Mouse (Mus musculus): Measurements from ENCODE around the gene Fam193b.
"Not testable (repeated sequence)": the region's sequence is repeated elsewhere in the genome, so short reads cannot be mapped to it uniquely, and the experiment has no call there.

Gene Fam193b

DNA sequence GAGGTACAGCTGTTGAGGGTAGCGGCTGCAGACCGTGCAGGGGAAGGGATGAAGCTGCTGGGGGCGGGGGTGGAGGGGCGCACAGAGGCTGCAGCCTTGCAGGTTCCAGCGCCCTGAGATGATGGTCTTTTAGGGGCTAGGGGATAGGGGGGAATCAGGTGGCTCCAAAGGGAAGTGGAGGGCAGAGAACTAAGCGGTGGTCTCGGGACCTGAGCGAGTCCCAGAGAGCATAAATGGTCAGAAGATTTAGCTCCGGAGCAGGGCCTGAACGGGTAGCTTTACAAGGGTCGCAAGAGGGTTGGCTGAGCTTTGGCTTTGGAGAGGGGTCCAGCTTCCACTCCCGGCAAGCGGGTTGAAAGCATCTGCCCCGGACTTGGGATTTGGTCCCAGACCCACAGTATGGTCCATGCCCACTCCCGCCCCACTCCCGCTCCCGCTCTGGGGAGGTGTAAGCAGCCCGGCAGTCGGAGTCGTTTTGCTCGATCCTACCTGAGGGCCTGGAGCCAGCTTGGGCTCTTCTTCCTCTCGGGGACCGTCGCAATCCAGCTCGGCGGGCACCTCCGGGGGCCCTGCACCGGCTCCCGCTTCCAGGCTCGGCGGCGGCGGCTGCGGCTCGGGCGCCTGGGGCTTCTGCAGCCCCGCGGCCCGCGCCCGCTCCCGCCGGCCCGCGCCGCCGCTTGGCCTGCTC is 490 bp downstream of the Fam193b start:
- DNase-seq, result peak in 1 of 2 experiments; percentile 51

DNA sequence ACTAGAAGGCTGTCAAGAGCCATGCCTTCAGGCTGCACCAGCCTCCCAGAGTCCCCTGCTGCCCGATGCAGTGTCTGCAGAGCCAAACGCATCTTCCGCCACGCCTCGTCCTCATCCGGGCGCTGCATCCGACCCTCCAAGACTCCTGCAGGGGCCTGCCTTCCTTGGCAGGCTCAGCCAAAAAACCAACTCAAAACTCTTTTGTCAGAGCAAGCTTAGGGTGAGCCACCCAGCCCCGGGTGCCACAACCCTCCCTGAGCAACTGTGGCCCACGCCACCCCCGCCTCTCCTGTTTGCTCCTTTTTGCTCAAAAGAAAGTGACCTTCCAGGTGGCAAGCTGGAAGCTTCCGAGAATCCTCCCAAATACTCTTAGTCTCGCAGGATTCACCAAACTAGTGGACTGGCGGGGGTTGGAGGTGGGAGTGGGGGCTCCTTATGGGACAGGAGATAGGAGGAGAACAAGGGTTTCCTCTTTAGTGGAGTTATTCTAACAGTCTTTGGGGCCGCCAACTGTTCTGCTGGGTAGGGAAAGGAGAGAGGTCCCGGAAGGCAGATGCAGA is 1.1 kb downstream of the Fam193b start:
- peak; percentile 22 to 62 for DNase-seq

DNA sequence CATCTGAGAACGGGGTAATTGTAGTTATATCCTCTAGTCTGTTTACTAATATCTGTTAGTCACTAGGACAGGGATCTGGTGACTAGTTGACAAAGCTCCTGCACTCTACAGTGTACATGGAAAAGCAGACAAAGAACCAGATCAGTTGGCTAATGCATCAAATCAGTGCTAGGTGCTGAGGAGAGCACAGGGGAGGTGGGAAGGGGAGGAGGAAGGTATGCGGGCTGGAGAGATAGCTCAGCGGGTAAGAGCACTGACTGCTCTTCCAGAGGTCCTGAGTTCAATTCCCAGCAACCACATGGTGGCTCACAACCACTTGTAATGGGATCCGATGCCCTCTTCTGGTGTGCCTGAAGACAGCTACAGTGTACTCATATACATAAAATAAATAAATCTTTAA is 2.4 kb downstream of the Fam193b start:
- DNase-seq, result not testable (repeated sequence)

DNA sequence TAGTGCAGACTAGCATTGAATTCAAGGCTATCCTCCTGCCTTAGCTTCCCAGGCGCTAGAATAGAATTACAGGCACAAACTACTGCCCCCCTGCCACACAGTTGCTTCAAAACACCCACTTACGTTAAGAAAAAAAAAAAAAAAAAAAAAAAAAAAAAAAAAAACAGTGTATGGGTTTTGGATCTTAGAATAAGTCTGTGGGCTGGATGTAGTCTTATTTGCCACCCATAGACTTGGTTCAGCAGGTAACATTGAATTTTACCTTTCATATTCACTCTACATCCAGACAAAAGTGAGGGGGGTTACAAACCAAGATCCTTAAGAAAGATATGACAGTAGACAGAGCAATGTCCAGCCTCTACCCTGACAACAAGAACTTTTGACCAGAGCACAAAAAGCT is 3.0 kb downstream of the Fam193b start:
- no peak for DNase-seq

DNA sequence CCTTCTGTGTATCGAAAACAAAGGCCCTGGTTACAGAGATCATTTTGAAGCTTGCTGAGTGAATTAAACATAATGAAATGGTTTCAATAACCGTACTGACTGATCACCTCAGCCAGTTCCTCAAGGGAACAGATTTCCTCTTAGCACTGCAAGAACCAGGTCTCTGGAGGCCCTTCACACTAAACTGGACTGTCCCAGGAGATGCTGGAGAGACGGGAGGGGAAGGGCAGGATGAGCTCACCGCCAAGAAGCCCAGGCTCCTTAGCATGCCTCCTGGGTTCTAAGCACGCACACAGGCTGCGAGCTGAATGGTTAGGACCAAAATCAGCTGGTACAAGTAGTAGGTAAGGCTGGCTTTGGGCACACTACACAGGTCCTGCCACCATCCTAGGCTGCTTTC is 3.9 kb downstream of the Fam193b start:
- DNase-seq, result no peak

DNA sequence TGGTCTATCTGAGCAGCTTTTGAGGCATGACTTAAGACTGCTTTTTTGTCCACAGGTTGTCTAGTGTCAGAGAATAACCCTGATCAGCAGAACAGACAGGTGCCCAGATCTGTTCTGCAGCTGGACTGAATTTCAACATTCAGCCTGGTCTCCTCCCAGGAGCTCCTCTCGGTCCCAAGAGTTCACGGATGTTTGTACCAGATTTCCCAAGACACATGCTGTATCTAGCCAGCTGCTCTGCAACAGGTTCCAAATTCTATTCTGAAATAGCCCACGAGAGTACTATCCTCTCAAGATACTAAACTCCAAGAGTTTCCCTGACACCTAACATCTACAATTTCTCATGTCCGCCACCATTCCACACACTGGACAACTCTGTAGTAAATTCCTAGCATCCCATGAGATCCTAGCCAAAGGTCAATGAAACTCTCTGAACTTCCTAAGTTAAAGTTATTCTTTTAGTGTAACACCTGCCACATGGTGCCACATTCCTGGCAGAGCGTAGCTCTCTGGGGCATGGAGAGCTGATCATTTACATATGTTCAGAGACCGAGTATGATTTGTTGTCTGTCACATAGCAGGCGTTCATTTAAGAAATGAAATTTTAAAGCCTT is 7.5 kb downstream of the Fam193b start:
- no peak for DNase-seq

DNA sequence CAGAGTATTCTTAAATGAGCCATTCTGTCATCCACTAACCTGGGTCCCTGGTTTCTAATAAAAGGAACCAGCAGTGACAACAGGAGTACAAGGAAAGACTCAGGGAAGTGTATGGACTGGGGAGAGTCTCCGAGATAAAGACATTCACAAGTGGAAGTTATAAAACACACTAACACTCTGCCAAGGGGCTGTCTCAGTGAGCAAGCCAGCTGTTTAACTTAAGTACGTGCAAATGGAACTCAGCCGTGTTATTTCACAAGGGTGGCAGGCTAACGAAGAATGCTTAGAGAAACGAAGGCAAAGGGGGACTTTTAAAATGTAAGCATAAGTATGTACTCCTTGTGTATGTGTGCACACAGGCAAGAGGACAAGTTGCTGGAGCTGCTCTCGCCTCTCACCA is 13.4 kb downstream of the Fam193b start:
- peak; percentile 28 to 43 for DNase-seq

DNA sequence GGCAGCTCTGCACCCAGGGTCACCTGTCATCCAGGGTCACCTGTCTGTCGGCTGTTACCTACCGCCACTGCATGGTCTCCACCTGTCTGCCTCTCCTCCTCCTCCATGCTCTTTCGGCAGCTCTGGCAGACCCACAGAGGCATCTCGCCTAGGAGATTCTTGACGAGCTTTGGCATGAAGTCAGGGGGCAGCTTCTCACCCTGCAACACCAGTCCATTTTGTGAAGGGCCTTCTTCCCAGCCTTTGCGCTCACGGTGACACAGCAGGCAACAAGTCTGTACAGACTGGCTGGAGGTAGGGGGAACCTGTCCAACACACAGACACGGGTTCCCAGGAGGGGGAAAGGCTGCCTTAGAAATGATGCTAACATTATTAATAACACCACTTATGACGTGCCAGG is 15.0 kb downstream of the Fam193b start:
- no peak for DNase-seq

DNA sequence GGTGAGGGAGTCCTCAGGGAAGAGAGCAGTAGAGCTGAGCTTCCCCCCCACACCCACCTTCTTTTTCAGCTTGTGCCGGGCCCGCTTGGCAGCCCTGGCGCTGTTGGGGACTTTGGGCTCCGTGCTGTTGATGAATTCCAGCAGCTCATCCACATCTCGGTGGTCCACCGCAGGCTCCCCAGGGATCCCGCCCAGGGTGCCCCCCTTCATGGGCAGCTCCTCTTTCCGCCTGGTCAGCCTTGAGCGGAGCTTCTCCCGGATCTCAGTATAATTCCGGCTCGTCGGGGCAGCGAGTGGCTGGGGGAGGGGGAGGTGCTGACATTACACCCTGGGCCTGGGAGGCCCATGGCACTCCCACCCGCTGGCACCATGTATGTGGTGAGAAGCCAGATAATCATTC is 21.9 kb downstream of the Fam193b start:
- peak in 1 of 2 experiments; percentile 22 for DNase-seq

DNA sequence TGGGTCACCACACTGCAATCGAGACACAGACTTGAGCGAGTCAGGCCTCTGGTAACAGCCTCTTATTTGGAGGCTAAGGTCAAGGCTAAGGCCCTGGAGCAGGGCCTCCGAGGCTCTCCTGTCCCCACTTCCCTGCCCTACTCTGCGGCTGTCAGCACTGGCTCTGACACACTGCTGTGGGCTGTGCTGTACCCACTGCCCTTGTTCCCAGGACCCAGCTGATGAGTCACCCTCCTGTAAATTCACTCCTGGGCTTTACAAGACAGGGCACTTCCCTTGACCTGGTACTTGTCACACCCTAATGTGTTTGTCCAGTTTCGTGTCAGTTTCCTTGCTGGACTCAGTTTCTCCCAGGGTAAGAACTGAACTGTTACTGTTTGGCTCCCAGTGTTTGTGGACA is 22.5 kb downstream of the Fam193b start:
- DNase-seq, result no peak

DNA sequence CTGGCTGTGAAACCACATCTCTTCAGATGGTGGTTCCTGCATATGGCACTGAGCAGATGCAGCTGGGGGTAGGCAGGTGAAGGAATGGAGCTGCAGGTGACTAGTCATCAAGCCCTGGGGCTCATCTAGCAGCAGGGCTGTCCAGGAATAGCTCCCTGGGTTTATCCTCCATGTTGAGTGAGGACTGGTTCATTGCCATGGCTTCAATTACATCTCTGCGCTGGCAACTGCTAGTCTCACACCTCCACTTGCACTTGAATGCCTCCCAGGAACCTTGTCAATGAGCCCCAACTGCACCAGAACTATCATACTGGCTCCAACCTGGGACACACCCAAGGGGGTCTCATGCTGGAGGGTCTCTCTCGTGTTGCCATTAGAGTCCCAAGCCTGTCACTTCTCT is 23.0 kb downstream of the Fam193b start:
- no peak for DNase-seq

DNA sequence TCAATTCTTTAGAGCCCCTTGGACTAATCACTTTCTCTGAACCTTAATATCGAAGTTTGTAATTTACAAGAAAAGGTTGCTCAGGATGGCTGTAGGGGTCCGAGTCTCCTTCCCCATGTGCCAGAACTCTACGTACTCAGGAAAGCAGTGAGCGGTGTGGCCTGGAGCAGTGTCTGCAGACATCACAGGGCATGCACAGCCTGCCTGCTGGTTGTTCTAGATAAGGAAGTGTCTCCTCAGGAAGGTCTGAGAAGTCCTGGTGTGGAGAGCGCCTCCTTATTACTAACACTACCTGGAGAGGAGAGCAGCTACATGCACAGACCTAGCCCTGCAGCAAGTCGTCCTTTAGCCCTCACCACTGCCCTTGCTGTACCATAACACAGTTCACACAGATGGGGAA is 26.1 kb downstream of the Fam193b start:
- DNase-seq, result no peak

DNA sequence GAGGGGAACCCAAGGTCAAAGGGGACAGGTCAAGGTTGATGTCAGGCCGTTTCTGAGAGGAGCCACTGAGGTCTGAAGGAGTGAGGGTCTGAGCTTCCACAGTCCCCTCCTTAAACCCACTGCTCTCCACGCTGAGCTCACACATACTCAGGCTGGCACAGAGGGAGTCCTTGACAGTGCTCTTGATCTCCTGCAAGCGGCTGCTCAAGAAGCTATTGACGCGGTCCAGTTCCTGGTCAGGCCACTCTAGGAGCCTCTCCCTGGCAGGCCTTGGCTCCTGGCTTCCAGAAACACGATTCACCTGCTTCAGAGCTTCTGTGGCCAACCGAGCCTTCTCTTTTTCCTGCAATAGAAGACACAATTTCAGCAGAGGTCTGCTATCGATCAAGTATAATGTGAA is 27.5 kb downstream of the Fam193b start:
- DNase-seq, result peak; percentile 33 to 76

DNA sequence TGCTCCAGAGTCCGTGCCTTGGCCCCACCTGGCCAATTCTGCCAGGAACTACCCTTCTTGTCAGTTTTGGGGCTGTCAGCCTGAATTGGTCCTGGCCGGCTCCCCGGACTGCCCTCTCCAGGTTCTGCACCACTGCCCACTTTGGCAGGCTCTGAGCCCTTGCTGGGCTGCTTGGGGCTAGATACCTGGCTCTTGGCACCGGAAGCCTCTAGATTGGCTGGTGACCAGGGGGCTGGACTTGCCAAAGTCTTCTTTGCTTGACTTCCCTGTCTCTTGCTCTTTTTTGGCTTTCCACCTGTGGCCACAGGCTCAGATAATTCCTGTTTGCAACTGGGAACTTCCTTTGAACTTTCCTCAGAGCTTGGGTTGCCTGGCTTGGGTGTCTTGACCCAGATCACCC is 28.0 kb downstream of the Fam193b start:
- DNase-seq, result peak; percentile 51 to 76

DNA sequence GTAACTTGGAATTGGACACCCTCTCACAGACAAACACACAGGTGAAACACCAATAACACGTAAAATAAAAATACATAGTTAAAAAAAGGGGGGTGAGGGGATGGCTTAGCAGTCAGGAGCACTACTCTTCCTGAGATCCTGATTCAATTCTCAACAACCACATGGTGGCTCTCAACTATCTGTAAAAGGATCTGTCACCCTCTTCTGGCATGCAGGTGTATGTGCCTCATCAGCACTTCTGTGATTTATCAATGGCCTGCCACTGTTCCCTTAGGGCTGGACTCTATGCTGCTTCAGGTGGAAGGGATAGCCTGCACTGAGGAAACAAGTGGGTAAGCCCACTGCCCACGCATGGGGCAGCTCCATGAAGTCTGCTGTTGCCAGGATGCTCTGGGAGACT is 30.0 kb downstream of the Fam193b start:
- DNase-seq, result peak in 1 of 2 experiments; percentile 42

DNA sequence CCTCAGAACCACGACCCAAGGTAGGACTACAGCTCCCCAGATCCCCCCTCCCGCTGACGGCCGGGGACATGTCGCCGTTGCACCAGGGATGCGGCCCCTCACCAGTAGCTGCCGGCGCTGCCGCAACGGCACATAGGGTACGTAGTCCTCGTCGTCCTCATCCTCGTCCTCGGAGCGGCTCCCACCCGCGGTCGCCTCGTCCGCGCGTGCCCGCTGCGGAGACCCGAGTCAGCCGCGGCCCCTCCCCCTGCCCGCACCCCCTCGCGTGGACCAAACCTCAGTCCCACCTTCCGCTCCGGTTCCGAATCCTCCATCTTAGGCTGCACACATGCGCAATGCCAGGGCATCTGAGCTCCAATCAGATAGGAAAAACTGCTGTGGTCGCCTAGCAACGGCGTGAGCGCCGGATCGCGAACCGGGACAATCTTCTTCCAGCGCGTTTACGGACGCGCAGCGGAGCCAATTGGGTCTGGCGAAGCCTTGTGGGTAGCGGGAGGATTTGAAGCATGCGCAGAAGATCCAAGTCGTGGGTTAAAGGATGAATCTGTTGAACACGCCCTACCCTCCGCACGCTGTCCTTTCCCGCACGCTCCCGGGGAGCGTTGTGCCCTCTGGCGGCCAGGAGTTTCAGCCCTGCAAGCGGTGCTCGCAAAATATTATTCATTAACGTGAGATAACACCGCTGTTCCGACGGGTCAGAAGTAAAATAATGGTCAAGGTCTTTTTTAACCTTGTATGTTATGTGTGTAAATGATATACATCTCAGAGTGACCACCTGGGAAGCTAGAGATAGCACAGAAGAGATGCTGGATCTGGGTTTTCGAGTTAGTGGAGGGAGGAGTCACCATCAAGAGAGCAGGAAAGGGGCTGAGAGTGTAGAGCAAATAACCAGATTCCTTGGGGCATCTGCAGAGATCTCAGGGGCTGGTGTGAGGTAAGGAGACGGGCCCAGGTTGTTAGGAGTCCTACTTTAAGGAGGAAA is 34.4 kb downstream of the Fam193b start, which contains the start of gene Ddx41:
TSS of gene Ddx41 (minus strand) at position 465 of the 982 bp plus-strand sequence.
- DNase-seq, result peak; percentile 100

DNA sequence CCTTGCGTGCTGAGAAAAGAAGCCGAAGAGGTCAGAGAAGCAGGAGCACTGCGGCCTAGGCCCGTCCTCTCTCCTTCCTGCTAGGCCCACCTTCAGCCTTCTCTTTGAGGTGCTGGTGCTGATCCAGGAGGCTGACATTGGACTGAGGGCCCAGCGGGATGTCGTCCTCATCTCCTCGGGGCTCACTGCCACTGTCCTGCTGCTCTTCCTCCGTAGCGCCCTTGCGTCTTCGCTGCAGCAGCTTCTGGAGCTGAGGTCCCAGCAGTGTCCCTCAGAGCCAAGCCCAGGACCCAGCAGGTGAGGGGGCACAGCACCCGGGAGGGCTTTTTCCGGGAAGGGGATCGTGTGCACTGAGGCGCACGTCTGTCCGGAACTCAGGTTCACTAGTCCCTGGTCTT is 35.1 kb downstream of the Fam193b start:
- DNase-seq, result no peak

DNA sequence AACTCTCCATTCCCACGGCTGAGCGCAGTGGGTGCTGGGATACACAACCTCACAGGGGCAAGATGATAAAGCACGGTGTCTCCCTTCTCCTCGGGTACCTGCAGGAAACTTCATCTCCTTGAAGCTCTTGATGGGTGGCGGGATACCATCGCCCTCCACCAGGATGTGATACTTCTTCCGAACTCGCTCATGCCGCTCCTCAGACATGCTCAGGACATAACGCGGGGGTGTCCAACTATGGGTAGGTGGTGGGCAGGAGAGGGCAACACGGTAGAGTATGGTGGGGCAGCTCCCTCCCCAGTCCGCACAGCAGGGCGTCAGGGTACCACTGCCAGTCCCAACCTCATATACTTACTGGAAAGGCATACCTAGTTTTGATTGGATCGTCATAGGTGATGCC is 35.7 kb downstream of the Fam193b start:
- DNase-seq, result no peak

DNA sequence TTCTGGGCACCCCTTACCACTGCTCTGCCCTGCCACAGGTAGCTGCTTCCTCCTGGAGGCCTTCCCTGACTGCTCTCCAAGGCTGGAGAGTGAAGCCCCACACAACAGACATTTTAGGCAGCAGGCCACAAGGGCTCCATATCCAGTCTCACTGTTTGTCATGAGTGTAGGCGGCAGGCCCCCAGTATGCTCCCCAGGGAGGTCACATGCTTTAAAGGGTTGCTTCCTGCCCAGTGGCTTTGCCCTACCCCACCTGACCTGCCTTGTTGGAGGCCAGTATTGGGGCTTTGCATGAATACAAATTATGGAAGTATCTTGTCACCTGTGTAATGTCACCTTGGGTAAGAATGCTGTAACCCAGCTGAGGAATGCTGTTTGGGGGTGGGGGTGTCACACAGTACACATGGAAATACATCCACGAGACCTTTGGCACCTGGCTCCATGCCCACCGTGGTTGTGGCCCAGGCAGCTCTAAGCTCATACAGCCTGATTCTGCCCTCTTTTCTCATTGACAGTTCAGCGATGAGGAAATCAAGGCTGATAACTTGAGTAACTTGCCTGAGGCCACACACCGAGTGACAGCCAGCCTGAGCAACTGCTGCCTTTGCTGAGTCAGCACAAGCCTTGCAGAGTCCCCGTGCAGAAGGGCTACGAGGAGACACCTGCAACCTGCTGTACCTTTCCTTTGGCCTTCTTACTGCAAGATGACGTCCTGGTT is 41.6 kb downstream of the Fam193b start, which contains the start of gene Dok3:
TSS of gene Dok3 (minus strand) at position 99 of the 718 bp plus-strand sequence.
- peak in 1 of 2 experiments; percentile 48 for DNase-seq

DNA sequence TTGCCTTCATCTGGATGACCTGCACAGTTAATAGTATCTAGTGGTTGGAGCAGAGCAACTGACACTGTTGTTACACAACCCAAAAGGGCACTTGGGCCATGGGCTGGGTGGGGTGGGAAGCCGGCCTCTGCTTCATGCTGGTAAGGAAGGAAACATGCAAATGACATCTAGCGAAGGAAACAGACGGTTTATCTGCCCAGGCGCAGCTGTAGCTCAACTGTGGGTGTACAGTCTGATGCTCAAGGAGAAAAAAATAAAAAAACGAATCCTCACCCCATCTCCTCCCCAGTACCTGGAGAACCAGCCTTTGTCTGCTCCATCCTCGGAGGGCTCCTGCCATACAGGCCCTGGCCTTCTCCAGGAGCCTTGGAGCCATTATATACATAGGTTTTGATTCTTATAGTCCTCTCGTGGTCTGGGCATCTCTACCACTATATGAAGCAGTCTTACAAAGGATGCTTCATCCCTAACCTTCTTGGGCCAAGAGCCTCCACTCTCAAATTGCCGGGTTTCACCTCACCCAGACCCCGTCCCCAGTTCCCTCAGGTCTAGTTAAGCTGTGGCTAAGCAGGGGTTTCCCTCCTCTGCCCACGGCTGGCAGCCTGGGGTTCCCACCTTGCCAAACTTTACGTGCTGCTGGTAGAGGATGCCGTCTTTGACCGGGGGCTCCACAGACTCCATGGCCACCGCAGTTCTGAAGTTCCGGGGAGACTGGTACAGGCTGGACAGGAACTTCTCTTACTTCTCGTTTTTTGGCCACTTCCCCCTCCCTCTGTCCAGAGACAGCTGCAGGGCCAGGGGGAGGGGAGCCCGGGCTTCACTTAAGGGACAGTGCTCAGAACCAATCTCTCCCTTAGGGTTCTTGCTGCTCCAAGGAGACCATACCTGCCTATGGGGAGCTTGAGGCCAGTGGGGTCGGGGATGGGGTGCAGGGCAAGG is 42.8 kb downstream of the Fam193b start:
- peak; percentile 57 to 58 for DNase-seq

DNA sequence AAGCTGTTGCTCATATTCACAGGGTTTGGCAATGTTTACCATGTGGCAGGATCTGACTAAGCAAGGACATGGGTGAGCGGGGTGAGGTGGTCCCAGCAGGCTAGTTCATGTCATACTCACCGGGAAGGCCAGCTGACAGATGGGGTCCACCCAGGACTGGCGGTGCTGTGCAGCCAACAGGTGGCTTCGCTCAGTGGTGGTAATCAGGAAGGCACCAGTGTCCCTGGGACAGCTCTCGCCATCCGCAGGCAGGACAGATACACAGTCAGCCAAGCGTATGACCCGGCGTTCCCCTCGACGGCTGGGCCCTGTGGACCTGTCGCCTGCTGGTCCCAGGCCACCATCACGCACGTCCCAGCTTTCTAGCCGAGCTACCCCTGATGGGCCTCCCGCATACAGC is 43.7 kb downstream of the Fam193b start:
- peak in 1 of 2 experiments; percentile 24 for DNase-seq

All from lung, postnatal 4 days (tissue).